Mouse (Mus musculus): ENCODE measurements around the gene Mical2. TPM values are rescaled to one million over a fixed set of nuclear protein-coding genes. Genes with fewer than 3 reads are reported as not detected.

Gene Mical2
- polyA plus RNA-seq, 1 experiment = not detected

DNA sequence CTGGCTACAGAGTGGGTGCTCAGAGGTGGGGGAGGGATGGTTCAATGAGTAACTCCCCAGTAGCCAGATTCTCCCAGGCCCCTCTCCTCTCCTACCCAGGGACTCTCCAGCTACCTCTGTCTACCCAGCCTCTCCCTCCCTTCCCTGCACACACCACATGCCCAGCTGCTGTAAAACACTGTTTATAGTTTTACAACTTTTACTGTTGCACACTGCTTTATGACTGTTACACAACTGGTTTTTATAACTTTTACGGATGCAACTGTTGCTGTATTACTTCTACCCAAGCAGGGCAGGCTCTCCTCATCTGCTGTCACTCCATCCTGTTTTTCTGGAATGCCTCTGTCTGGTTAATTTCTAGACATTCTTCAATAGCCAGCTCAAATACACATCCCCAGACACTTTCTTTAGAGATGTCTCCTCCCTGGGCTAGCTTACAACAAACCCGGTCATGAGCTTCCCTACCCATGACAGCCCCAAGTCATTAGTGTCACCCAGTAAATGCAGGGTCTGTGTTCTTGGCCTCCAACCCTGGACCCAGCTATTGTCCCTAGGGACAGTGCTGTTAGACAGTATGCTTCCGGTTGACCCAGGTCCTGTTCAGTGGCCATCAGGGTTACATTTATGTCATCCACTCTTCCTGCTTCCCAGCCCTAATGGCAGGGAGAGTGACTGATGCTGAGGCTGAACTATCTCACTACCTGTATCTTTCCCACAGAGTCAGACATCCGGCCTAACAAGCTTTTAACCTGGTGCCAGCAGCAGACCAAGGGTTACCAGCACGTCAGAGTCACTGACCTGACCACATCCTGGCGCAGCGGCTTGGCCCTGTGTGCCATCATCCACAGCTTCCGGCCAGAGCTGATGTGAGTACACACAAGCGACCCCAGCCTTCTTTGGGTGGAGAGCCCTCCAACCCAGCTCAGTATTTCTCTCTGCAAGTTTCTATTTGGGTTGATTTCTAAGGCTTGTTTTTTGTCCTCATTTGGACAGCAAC is 96.4 kb downstream of the Mical2 start:
- H3K27me3 ChIP-seq (ENCODE audit: control insufficient read depth) = no peaks in the 10 kb centered on the region
- no peak overlapping the region for H3K4me3 ChIP-seq (replicated peaks)
- H3K36me3 ChIP-seq (ENCODE audit: control insufficient read depth) = no peaks in the 10 kb centered on the region; the same call in 1 of the 2 replicates
- TF ChIP-seq TAL1 (IDR thresholded peaks at IDR 0.05; ENCODE audit: low read length) = no peak
- no peaks in the 10 kb centered on the region for H3K4me1 ChIP-seq (ENCODE audit: control insufficient read depth)
- no peaks in the 10 kb centered on the region for H3K9me3 ChIP-seq (ENCODE audit: control insufficient read depth, low read length)

DNA sequence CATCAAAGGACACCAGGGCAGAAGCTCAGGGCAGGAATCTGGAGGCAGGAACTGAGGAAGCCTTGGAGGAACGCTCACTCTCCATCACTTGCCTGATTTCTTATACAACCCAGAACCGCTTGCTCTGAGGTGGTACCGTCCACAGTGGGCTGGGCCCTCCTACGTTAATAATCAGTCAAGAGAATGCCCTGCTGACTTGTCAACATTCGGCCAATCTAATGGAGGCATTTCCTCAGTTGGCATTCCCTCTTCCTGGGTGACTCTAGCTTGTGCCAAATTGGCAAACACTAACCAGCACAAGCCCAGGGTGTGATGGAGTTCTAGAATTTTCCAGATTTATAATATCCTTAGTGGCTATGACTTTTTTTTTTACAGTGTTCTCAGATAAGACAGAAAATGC is 98.9 kb downstream of the Mical2 start:
- Histone ChIP-seq H3K4me1 (ENCODE audit: control insufficient read depth) (no peaks in the 10 kb centered on the region), H3K27me3 (ENCODE audit: control insufficient read depth) (no peaks in the 10 kb centered on the region), H3K36me3 (ENCODE audit: control insufficient read depth) (no peaks in the 10 kb centered on the region; the same call in 1 of the 2 replicates), H3K9me3 (ENCODE audit: control insufficient read depth, low read length) (no peaks in the 10 kb centered on the region), H3K4me3 (replicated peaks) (no peak overlapping the region)
- TF ChIP-seq TAL1 (IDR thresholded peaks at IDR 0.05; ENCODE audit: low read length) (no peak), GATA1 (IDR thresholded peaks at IDR 0.05; ENCODE audit: low read length) (no peak)

DNA sequence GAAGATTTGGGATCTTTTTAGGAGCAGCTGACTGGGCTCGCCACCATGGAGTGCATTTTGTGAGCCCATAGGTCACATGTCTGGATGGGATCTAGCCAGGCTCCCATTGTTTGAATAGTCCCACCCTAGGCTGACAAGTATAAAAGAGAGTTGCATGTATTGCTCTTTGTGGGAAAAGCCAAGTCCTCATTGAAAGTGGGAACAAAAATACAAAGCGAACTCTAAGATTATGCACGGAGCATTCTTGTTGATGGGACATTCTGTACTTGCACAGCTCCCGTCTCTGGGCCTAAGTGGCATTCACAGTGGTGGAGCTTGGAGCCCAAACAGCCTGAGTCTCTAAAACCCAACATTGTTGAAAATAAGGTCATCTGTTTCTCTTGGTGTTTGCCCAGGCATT is 101.2 kb downstream of the Mical2 start:
- H3K36me3 ChIP-seq (ENCODE audit: control insufficient read depth) = no peaks in the 10 kb centered on the region; the same call in 1 of the 2 replicates
- TF ChIP-seq GATA1 (IDR thresholded peaks at IDR 0.05; ENCODE audit: low read length) (no peak), TAL1 (IDR thresholded peaks at IDR 0.05; ENCODE audit: low read length) (no peak)
- H3K9me3 ChIP-seq (ENCODE audit: control insufficient read depth, low read length) = no peaks in the 10 kb centered on the region
- no peaks in the 10 kb centered on the region for H3K4me1 ChIP-seq (ENCODE audit: control insufficient read depth)
- no peak overlapping the region for H3K4me3 ChIP-seq (replicated peaks)
- H3K27me3 ChIP-seq (ENCODE audit: control insufficient read depth) = no peaks in the 10 kb centered on the region

DNA sequence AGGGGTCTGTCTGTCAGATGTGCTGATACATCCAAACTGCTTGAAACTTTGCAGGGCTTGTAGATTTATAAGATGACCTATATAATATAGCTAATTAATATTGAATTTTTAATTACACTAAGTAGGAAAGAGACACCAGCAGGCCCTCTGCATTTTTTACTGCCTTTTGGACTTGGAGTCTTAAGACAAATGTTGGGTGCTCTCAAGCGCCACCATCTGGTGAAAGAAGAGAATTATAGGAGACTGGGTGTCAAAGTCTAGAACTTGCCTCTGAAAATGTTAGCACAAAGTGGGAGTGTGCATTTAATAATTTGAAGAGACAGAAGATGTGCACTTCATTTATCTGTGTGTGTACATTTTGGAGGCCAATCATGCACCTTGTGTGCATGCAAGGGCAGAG is 103.3 kb downstream of the Mical2 start:
- Histone ChIP-seq H3K4me3 (replicated peaks) (no peak overlapping the region), H3K27me3 (ENCODE audit: control insufficient read depth) (no peaks in the 10 kb centered on the region), H3K36me3 (ENCODE audit: control insufficient read depth) (no peaks in the 10 kb centered on the region; the same call in 1 of the 2 replicates), H3K9me3 (ENCODE audit: control insufficient read depth, low read length) (no peaks in the 10 kb centered on the region), H3K4me1 (ENCODE audit: control insufficient read depth) (no peaks in the 10 kb centered on the region)
- TF ChIP-seq GATA1 (IDR thresholded peaks at IDR 0.05; ENCODE audit: low read length) = no peak

DNA sequence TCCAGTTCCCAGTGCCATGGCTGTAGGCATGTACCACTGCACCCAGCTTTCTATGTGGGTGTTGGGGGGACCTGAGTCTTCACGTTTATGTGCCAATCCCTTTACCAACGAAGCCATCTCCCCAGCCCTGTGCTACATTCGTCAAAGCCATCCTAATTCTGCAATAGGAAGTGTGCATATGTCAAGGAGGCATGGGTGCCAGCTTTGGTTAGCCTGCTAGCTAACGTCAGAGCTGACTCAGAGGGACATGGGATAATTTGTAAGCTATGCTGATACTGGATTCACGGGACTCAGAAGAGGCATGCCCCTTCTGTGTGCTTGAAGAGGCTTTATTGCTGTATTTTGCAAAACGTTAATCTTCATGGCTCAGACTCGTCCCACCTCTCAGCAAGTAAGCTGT is 103.8 kb downstream of the Mical2 start:
- TF ChIP-seq TAL1 (IDR thresholded peaks at IDR 0.05; ENCODE audit: low read length) = no peak
- TF ChIP-seq GATA1 (IDR thresholded peaks at IDR 0.05; ENCODE audit: low read length) = no peak
- Histone ChIP-seq H3K4me1 (ENCODE audit: control insufficient read depth) (no peaks in the 10 kb centered on the region), H3K36me3 (ENCODE audit: control insufficient read depth) (no peaks in the 10 kb centered on the region), H3K27me3 (ENCODE audit: control insufficient read depth) (no peaks in the 10 kb centered on the region), H3K9me3 (ENCODE audit: control insufficient read depth, low read length) (no peaks in the 10 kb centered on the region), H3K4me3 (replicated peaks) (no peak overlapping the region)

DNA sequence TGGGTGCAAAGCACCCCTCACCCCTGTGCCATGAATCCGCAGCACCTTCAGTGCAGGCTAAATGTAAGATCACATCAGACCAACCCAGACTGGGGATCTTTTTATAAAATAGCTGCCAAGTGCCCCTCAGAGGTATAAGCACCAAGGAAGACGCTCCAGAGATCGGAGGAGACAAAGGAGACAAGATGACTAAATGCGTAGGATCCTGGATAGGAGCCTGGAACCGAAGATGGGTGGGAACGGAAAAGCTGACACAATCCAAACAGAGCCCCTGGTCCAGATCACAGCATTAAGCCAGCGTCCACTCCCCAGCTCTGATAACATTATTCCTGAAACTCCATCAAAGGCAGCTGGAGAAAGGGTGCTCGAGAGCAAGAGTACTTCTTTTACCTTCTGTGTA is 105.3 kb downstream of the Mical2 start:
- no peaks in the 10 kb centered on the region for H3K4me1 ChIP-seq (ENCODE audit: control insufficient read depth)
- no peak overlapping the region for H3K4me3 ChIP-seq (replicated peaks)
- no peak for TF ChIP-seq GATA1 (IDR thresholded peaks at IDR 0.05; ENCODE audit: low read length)
- TF ChIP-seq TAL1 (IDR thresholded peaks at IDR 0.05; ENCODE audit: low read length) = no peak
- no peaks in the 10 kb centered on the region for H3K27me3 ChIP-seq (ENCODE audit: control insufficient read depth)
- H3K9me3 ChIP-seq (ENCODE audit: control insufficient read depth, low read length) = no peaks in the 10 kb centered on the region
- no peaks in the 10 kb centered on the region for H3K36me3 ChIP-seq (ENCODE audit: control insufficient read depth)

DNA sequence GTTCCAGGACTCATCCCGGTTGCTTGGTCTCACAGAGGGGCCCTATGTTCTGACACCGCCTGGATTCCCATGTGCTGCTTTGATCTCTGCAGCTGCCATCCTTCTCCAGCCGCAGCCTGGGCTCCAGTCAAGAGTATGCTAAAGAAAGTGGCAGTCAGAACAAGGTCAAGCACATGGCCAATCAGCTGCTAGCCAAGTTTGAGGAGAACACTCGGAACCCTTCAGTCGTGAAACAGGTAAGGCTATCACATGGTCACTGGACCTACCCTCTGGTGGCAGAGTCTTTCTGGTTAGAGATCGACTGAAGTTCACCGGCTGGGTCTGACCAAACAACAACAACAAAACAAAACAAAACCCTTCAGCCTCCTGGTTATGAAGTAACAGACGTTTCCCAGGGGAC is 106.1 kb downstream of the Mical2 start:
- H3K9me3 ChIP-seq (ENCODE audit: control insufficient read depth, low read length) = no peaks in the 10 kb centered on the region
- TF ChIP-seq GATA1 (IDR thresholded peaks at IDR 0.05; ENCODE audit: low read length) (no peak), TAL1 (IDR thresholded peaks at IDR 0.05; ENCODE audit: low read length) (no peak)
- no peaks in the 10 kb centered on the region for H3K4me1 ChIP-seq (ENCODE audit: control insufficient read depth)
- H3K36me3 ChIP-seq (ENCODE audit: control insufficient read depth) = no peaks in the 10 kb centered on the region
- no peak overlapping the region for H3K4me3 ChIP-seq (replicated peaks)
- H3K27me3 ChIP-seq (ENCODE audit: control insufficient read depth) = no peaks in the 10 kb centered on the region

DNA sequence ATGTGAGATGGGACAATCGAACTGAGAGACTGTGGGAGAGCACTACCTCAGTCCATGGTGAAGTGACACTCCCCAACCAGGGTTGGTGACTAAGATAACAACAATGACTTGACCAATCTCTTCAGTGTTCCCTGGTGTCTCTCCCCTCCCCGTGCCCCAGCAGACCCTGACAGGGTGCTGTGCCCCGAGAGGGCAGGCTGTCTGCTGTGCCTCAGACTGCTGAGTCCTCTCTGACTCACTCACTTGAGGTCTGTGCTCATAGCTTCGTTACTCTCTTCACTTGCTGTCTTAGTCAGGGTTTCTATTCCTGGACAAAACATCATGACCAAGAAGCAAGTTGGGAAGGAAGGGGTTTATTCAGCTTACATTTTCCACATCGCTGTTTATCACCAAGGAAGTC is 106.8 kb downstream of the Mical2 start:
- H3K4me1 ChIP-seq (ENCODE audit: control insufficient read depth) = no peaks in the 10 kb centered on the region
- TF ChIP-seq TAL1 (IDR thresholded peaks at IDR 0.05; ENCODE audit: low read length) = no peak
- no peak overlapping the region for H3K4me3 ChIP-seq (replicated peaks)
- no peaks in the 10 kb centered on the region for H3K9me3 ChIP-seq (ENCODE audit: control insufficient read depth, low read length)
- no peaks in the 10 kb centered on the region for H3K36me3 ChIP-seq (ENCODE audit: control insufficient read depth)
- no peaks in the 10 kb centered on the region for H3K27me3 ChIP-seq (ENCODE audit: control insufficient read depth)

DNA sequence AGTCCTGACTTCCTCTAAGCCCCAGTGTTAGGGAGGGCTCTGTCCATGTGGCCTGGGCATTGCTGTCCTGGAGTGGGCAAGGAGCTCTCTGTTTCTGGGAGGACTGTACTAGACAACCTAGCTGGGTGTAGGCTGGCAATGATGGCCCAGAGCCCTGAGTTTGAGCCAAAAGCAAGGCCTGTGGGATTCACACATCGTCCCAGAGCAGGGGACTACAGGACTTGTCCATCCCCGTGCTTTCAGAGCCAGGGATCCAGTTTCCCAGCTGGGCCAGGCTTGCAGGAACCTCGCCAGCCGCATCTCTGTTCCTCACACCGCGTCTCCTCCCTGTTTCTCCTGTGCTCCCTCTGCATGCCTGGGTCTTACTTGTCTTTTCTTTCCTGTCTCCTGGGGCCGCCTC is 107.7 kb downstream of the Mical2 start:
- H3K4me1 ChIP-seq (ENCODE audit: control insufficient read depth) = no peaks in the 10 kb centered on the region

More for the DNA sequence above, 107.7 kb downstream of the Mical2 start:
- TF ChIP-seq TAL1 (IDR thresholded peaks at IDR 0.05; ENCODE audit: low read length) (no peak), GATA1 (IDR thresholded peaks at IDR 0.05; ENCODE audit: low read length) (no peak)
- H3K36me3 ChIP-seq (ENCODE audit: control insufficient read depth) = no peaks in the 10 kb centered on the region
- no peaks in the 10 kb centered on the region for H3K9me3 ChIP-seq (ENCODE audit: control insufficient read depth, low read length)
- no peak overlapping the region for H3K4me3 ChIP-seq (replicated peaks)
- H3K27me3 ChIP-seq (ENCODE audit: control insufficient read depth) = no peaks in the 10 kb centered on the region

Data from erythroblast, embryonic 14.5 days (primary cell).